Mouse (Mus musculus) gastrocnemius, adult 2 months (tissue): ENCODE measurements at regions not wholly inside any gene's neighbourhood (a gene's known extent, or its start where the extent isn't known, plus 50 kb on each side); places are given as distances from the start of the nearest gene placed in this dataset.

Experiments used
- DNase-seq: peaks from one replicate; pipeline ENCODE4 v3.0.0; 2022
- H3K27ac ChIP-seq: fragments of 200-600 bp; 2 replicates; pipeline ENCODE4 v1.8.1; 2022; ENCODE audit warnings: mild to moderate bottlenecking
- H3K4me3 ChIP-seq: fragments of 200-600 bp; 2 replicates; pipeline ENCODE4 v1.8.1; 2022; ENCODE audit warnings: mild to moderate bottlenecking, moderate library complexity
- CTCF ChIP-seq: fragments of 200-600 bp; IDR thresholded peaks from 2 replicates; pipeline ENCODE4 v1.8.1; 2022; ENCODE audit warnings: antibody characterized with exemption, mild to moderate bottlenecking, moderate library complexity
- intact Hi-C: fragments of 180-260 bp; cut with DNase I; formaldehyde crosslinking; loops from one replicate; pipeline ENCODE4 v1.15.1; 2025

GRCm38 (mm10) chr16:93418246-93418645 lies 185.6 kb downstream of the Setd4 start:
- Histone ChIP-seq H3K4me3 (no peak overlapping the region), H3K27ac (no peak overlapping the region)
- TF ChIP-seq CTCF = no peak
- intact Hi-C loops = no loop called here
- no peak for DNase-seq

GRCm38 (mm10) chr16:93417831-93418230 lies 186.0 kb downstream of the Setd4 start:
- DNase-seq = no peak
- Histone ChIP-seq H3K4me3 (no peak overlapping the region), H3K27ac (no peak overlapping the region)
- TF ChIP-seq CTCF = no peak
- intact Hi-C loops = no loop called here

DNA sequence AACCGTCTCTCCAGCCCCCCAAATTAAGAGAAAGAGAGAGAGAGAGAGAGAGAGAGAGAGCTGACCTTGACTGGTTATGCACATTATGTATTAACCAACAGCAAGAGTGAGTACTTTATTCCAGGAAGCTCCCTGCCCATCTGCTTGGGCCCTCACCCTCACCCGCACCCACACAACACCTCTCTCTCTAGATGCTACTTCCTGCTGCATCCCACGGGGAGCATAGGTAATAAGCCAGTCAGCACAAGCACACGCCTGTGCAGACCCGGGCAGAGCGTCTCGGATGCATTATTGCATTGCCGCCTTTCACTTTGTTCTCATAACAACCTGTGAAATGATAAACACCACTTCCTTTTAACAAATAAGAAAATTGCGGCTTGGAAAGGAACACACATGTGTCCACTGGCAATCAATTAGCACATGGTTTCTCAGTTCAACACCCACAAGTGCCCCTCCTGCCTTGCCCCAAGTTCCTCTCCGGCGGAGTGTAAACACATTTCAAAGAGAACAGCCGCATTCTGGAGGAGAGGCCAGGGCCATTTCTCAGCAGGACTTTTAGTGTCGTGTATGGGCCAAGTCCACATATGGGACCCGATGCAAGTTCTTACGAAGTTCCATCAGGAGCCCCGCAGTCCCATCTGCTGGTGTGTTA lies 211.7 kb downstream of the Setd4 start:
- intact Hi-C loops = no loop called here
- H3K4me3 ChIP-seq = no peak overlapping the region
- DNase-seq = no peak
- H3K27ac ChIP-seq = no peak overlapping the region
- no peak for TF ChIP-seq CTCF

DNA sequence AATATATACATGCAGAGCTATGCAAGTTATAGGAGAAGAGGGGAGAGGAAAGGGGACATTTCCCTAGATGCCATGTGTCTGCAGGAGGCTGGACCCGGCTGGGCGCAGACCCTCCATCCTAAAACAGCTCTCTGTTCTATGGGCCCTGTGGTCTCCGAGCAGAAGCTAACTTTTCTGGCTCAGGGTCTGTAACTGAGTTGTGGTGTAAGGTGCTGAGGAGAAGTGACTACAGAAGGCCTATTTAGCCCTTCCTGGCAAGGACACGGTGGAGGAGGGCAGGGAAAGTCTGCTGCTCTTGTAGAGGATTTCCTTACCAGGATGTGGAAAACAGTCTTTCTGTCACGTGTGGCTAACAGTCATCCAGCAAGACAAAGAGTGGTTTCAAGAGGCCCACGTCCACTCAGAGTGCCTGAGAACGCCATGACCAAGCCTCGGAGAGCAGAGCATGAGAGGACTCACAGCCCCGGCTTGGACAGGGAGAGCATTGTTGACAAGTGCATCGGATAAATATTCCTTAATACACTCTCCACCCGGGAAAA lies 216.2 kb downstream of the Setd4 start:
- DNase-seq = no peak
- intact Hi-C loops = no loop called here
- no peak overlapping the region for H3K4me3 ChIP-seq
- no peak for TF ChIP-seq CTCF
- no peak overlapping the region for H3K27ac ChIP-seq

DNA sequence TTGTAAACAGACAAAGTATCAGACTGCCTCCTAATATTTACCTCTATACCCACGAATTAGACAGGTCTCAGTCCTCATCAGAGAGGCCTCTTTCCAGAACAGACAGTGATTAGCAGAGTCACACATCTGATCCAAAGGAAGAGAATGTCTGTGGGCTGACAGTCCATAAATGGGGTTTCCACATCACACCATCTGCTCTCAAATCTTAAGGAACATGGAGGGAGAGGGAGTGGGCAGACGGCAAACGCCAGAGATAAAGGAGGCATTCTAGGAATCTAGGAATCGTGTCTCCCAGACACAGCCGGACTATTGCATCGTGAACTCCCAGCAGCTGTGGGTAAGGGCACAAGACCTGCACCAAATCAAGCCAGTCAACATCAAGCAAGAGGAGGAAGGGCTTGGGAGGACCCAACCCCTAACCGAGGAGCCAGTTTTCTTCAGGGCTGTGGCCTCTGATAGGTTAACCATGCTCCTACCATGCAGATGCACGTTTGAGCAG lies 219.8 kb downstream of the Setd4 start:
- Histone ChIP-seq H3K27ac (no peak overlapping the region), H3K4me3 (no peak overlapping the region)
- intact Hi-C loops = no loop called here
- TF ChIP-seq CTCF = no peak
- DNase-seq = no peak

GRCm38 (mm10) chr16:93382945-93383344 lies 220.9 kb downstream of the Setd4 start:
- intact Hi-C loops = no loop called here
- TF ChIP-seq CTCF = no peak
- Histone ChIP-seq H3K4me3 (no peak overlapping the region), H3K27ac (no peak overlapping the region)
- DNase-seq = no peak

- DNase-seq = no peak
- intact Hi-C loops = no loop called here
- TF ChIP-seq CTCF = no peak
- H3K4me3 ChIP-seq = no peak overlapping the region
- no peak overlapping the region for H3K27ac ChIP-seq
These were observed 222.9 kb downstream of the Setd4 start for GRCm38 (mm10) chr16:93380717-93381671.

DNA sequence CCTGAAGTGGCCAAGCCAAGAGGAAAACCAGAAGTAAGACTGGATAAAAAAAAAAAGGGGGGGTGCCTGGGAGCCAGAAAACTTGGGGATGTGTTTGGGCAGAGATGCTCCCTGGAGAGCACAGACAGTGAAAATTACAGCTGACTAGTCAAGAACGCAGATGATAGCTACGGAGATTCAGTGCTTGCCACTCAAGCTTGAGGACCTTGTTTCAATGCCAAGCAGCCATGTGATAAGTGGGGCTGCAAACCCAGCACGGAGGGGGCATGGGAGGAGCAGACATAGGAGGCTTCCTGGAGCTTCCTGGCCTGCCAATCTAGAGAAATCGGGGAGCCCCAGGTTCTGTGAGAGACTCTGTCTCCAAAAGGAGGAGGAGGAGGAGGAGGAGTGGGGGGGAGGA lies 223.7 kb downstream of the Setd4 start:
- Histone ChIP-seq H3K27ac (no peak overlapping the region), H3K4me3 (no peak overlapping the region)
- TF ChIP-seq CTCF = no peak
- no peak for DNase-seq
- intact Hi-C loops = no loop called here

DNA sequence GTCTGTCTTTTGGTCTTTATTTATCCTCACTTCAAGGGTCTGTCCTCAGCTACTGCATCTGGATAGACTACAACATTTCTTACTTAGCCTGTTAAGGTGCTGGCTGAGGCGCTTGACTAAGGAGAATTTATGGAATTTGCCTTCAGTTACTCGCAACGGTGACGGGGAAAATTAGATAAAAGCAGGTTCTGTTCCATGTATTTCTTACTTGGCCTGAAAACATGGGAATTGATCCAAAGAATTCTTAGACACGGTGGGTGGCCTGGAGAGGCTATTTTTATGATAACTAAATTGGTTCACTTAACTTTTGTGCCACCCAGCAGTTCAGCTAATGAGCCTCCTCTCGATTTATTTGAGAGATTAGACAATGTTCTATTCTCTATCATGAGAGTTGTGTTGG lies 224.3 kb downstream of the Setd4 start:
- intact Hi-C loops = no loop called here
- no peak overlapping the region for H3K27ac ChIP-seq
- no peak for TF ChIP-seq CTCF
- no peak overlapping the region for H3K4me3 ChIP-seq
- DNase-seq = no peak

GRCm38 (mm10) chr16:93374669-93375068 lies 229.2 kb downstream of the Setd4 start:
- Histone ChIP-seq H3K4me3 (no peak overlapping the region), H3K27ac (no peak overlapping the region)
- DNase-seq = no peak
- TF ChIP-seq CTCF = no peak
- intact Hi-C loops = no loop called here

- intact Hi-C loops = no loop called here
- no peak for DNase-seq
- no peak for TF ChIP-seq CTCF
- Histone ChIP-seq H3K27ac (no peak overlapping the region), H3K4me3 (no peak overlapping the region)
These were observed 234.1 kb downstream of the Setd4 start for GRCm38 (mm10) chr16:93369766-93370146.

- intact Hi-C loops = no loop called here
- Histone ChIP-seq H3K4me3 (no peak overlapping the region), H3K27ac (no peak overlapping the region)
- TF ChIP-seq CTCF = no peak
- no peak for DNase-seq
These were observed 234.8 kb downstream of the Setd4 start for GRCm38 (mm10) chr16:93368824-93369765.
